Mouse (Mus musculus): ENCODE results near the gene Desi1.

DNA sequence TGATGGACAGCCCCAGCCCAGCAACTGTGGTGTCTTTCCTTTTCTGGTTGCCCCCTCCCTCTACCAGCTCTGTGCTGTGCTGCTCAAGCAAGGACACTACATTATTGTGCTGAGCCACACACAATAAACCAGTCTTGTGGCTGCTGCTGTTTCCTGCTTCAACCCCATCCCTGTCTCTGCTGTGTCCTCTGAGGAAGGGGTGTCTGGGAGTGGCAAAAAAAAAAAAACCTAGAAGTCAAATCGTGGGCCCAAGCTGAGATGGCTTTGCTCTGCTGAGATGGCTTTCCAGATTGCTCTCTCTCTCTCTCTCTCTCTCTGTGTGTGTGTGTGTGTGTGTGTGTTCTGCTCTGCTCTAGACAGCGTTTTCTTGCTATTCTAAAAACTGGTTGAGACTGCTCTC is 65.2 kb downstream of the Desi1 start:
- TF ChIP-seq CTCF (IDR thresholded peaks at IDR 0.05; ENCODE audit: borderline replicate concordance, insufficient read depth, low read length) (no peak), POLR2A (IDR thresholded peaks at IDR 0.05; ENCODE audit: low read depth, low read length) (no peak)
